Mouse (Mus musculus): ENCODE measurements at regions not wholly inside any gene's neighbourhood (a gene's known extent, or its start where the extent isn't known, plus 50 kb on each side); places are given as distances from the start of the nearest gene placed in this dataset.
A peak's percentile ranks its signal among the peaks of the same experiment; 100 is the strongest.
"Not testable (repeated sequence)": the region's sequence is repeated elsewhere in the genome, so short reads cannot be mapped to it uniquely, and the experiment has no call there.

GRCm38 (mm10) chr12:21680026-21680425 is 262.6 kb upstream of the Ywhaq start:
- not testable (repeated sequence) for DNase-seq

- peak; percentile 88 for DNase-seq
Observed at GRCm38 (mm10) chr12:21649381-21649780, 231.9 kb upstream of the Ywhaq start.

- peak; percentile 84 for DNase-seq
Observed at GRCm38 (mm10) chr12:21613781-21614180, 196.3 kb upstream of the Ywhaq start.

- DNase-seq, result peak; percentile 95
Observed at GRCm38 (mm10) chr12:21568415-21569040, 151.1 kb upstream of the Ywhaq start.

- not testable (repeated sequence) for DNase-seq
Observed at GRCm38 (mm10) chr12:21543962-21544361, 126.5 kb upstream of the Ywhaq start.

- peak; percentile 98 for DNase-seq
Observed at GRCm38 (mm10) chr12:21543153-21543894, 125.9 kb upstream of the Ywhaq start.

GRCm38 (mm10) chr12:21531766-21532165 is 114.3 kb upstream of the Ywhaq start:
- DNase-seq, result peak; percentile 88

- DNase-seq, result peak; percentile 62
Observed at GRCm38 (mm10) chr12:21529367-21529766, 111.9 kb upstream of the Ywhaq start.

GRCm38 (mm10) chr12:21527336-21527735 is 109.9 kb upstream of the Ywhaq start:
- DNase-seq, result peak; percentile 73

- peak; percentile 79 for DNase-seq
Observed at GRCm38 (mm10) chr12:21526906-21527305, 109.5 kb upstream of the Ywhaq start.

GRCm38 (mm10) chr12:21525567-21525966 is 108.1 kb upstream of the Ywhaq start:
- DNase-seq, result peak; percentile 84

- peak; percentile 70 for DNase-seq
Observed at GRCm38 (mm10) chr12:21522621-21523020, 105.2 kb upstream of the Ywhaq start.

- no peak for DNase-seq
Observed at GRCm38 (mm10) chr12:21519058-21519457, 101.6 kb upstream of the Ywhaq start.

- no peak for DNase-seq
Observed at GRCm38 (mm10) chr12:21512736-21513135, 95.3 kb upstream of the Ywhaq start.

GRCm38 (mm10) chr12:21511043-21511665 is 93.7 kb upstream of the Ywhaq start:
- no peak for DNase-seq

GRCm38 (mm10) chr12:21507080-21507479 is 89.6 kb upstream of the Ywhaq start:
- DNase-seq, result no peak

- DNase-seq, result no peak
Observed at GRCm38 (mm10) chr12:21505731-21506368, 88.4 kb upstream of the Ywhaq start.

- DNase-seq, result no peak
Observed at GRCm38 (mm10) chr12:21503250-21503649, 85.8 kb upstream of the Ywhaq start.

- DNase-seq, result no peak
Observed at GRCm38 (mm10) chr12:21496974-21497373, 79.5 kb upstream of the Ywhaq start.

- no peak for DNase-seq
Observed at GRCm38 (mm10) chr12:21495511-21495910, 78.1 kb upstream of the Ywhaq start.

GRCm38 (mm10) chr12:21493471-21493870 is 76.0 kb upstream of the Ywhaq start:
- DNase-seq, result no peak

GRCm38 (mm10) chr12:21492549-21493291 is 75.3 kb upstream of the Ywhaq start:
- no peak for DNase-seq

GRCm38 (mm10) chr12:21481644-21482043 is 64.2 kb upstream of the Ywhaq start:
- DNase-seq, result no peak
